Mouse (Mus musculus) midbrain, embryonic 13.5 days (tissue): ENCODE data around the gene Sesn1. TPM values are rescaled to one million over a fixed set of nuclear protein-coding genes. Genes with fewer than 3 reads are reported as not detected.

Experiments used
- ATAC-seq: fragments of 200-750 bp; cut with Nextera tagmentation; 2 replicates; pipeline ENCODE4 v1.8.0; 2017; ENCODE audit warnings: mild to moderate bottlenecking, moderate TSS enrichment, moderate library complexity
- H3K27ac ChIP-seq: fragments of 300-500 bp; sonication (generic); 2 replicates; pipeline ENCODE4 v1.5.1; 2015; ENCODE audit warnings: inconsistent platforms, mild to moderate bottlenecking, moderate library complexity
- H3K27me3 ChIP-seq: fragments of 300-500 bp; sonication (generic); 2 replicates; pipeline ENCODE4 v1.6.1; 2015; ENCODE audit warnings: mild to moderate bottlenecking, inconsistent platforms
- H3K36me3 ChIP-seq: fragments of 300-500 bp; sonication (generic); 2 replicates; pipeline ENCODE4 v1.6.1; 2015; ENCODE audit warnings: mild to moderate bottlenecking, inconsistent platforms
- H3K4me1 ChIP-seq: fragments of 300-500 bp; sonication (generic); replicated peaks from 2 replicates; pipeline ENCODE4 v1.6.1; 2015; ENCODE audit warnings: inconsistent platforms
- H3K4me2 ChIP-seq: fragments of 300-500 bp; sonication (generic); replicated peaks from 2 replicates; pipeline ENCODE4 v1.6.1; 2015; ENCODE audit warnings: moderate library complexity, mild to moderate bottlenecking, inconsistent platforms
- H3K4me3 ChIP-seq: fragments of 300-500 bp; sonication (generic); replicated peaks from 2 replicates; pipeline ENCODE4 v1.5.1; 2015; ENCODE audit warnings: mild to moderate bottlenecking, inconsistent platforms
- H3K9ac ChIP-seq: fragments of 300-500 bp; sonication (generic); replicated peaks from 2 replicates; pipeline ENCODE4 v1.6.1; 2015; ENCODE audit warnings: mild to moderate bottlenecking, inconsistent platforms
- H3K9me3 ChIP-seq: fragments of 300-500 bp; sonication (generic); 2 replicates; pipeline ENCODE4 v1.6.1; 2016; ENCODE audit warnings: mild to moderate bottlenecking, inconsistent platforms
- WGBS: fragments of 180-500 bp; shearing (Covaris S2); methylation state at CpG from one replicate; pipeline ENCODE4 v1.1.7; 2015; 5-methylcytosine and 5-hydroxymethylcytosine counted together
- polyA plus RNA-seq: library from polyadenylated mRNA; unstranded; fragments of >200 nt; fragmentation: Nextera tagmentation; extraction: Ambion mirVana; gene quantifications from 2 replicates; pipeline ENCODE4 v1.2.1, GENCODE M21; 2015

The Sesn1 gene
- polyA plus RNA-seq, 1 experiment from 2014 or later, result 28.9 TPM

DNA sequence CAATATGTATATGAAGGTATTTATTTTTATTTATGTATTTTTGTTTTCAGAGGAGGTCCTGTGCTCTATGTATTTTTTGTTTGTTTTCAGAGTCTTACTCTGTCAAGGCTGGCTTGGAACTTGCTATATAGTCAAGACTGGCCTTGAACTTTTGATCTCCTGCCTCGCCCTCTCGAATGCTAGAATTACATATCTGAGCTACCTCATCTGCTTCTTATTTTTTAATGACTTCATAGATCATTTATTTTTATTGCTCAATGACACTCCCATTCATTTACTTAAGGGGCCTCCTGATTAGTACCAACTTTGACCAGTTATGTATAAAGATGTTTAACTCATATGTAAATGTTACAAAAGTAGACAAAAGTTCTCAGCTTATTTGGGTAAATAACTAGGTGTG, 87.1 kb downstream of the Sesn1 start:
- H3K9ac ChIP-seq, result no peak overlapping the region
- no peaks in the 10 kb centered on the region for H3K9me3 ChIP-seq
- no peaks in the 10 kb centered on the region for H3K27me3 ChIP-seq
- no peak overlapping the region for H3K4me3 ChIP-seq
- peaks cover 24% of the 10 kb centered on the region for H3K36me3 ChIP-seq
- H3K4me2 ChIP-seq, result no peak overlapping the region
- 94% methylated on average over 2 of the region's 2 CpGs for WGBS
- ATAC-seq, result no peak
- no peak overlapping the region for H3K27ac ChIP-seq
- peaks cover 13% of the 10 kb centered on the region for H3K4me1 ChIP-seq

DNA sequence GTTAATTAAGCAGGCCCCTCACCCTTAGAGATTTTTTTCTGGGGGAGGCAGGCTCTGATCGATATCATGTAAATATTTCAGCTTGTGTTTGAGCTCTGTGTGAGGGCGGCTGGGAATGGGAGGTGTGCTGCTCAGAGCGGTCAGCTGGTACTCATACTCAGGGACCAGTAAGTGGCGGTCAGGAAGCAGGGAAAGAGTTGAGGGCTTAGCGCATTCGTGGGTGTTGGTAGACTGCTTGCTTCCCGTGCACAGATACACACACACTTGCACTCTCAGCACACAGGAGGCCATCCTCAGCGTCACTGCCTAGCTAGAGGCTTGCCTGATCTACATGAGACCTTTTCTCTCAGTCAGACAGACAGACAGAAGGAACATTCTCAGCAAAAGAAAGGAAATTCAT, 91.7 kb downstream of the Sesn1 start:
- Histone ChIP-seq H3K4me3 (no peak overlapping the region), H3K36me3 (peaks cover 51% of the 10 kb centered on the region), H3K27me3 (no peaks in the 10 kb centered on the region), H3K4me1 (no peaks in the 10 kb centered on the region), H3K4me2 (no peak overlapping the region), H3K9me3 (no peaks in the 10 kb centered on the region), H3K9ac (no peak overlapping the region), H3K27ac (no peak overlapping the region)
- 90% methylated on average over 8 of the region's 8 CpGs for WGBS
- ATAC-seq, result no peak

DNA sequence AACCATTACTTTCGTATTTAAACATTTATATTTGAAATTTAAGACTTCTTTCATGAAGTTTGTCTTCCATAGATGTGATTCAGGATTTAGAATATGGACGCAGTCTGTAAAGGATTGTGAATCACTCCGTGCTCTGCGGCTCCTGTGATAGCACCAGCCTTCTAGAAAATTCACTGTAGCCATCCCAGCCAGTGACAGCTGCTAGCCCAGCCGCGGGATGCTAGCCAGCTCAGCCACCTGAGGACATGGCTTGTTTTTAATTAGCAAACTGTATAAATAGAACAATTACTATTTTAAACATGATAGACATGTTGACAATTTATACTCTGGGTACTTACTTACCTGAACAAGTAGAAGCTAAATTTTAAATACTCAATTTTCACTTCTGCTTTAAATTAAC, 92.1 kb downstream of the Sesn1 start:
- H3K9ac ChIP-seq, result no peak overlapping the region
- no peak overlapping the region for H3K4me3 ChIP-seq
- H3K36me3 ChIP-seq, result peaks cover 54% of the 10 kb centered on the region
- no peaks in the 10 kb centered on the region for H3K9me3 ChIP-seq
- no peaks in the 10 kb centered on the region for H3K27me3 ChIP-seq
- 94% methylated on average over 6 of the region's 6 CpGs for WGBS
- H3K27ac ChIP-seq, result no peak overlapping the region
- H3K4me1 ChIP-seq, result no peaks in the 10 kb centered on the region
- no peak overlapping the region for H3K4me2 ChIP-seq
- ATAC-seq, result no peak

DNA sequence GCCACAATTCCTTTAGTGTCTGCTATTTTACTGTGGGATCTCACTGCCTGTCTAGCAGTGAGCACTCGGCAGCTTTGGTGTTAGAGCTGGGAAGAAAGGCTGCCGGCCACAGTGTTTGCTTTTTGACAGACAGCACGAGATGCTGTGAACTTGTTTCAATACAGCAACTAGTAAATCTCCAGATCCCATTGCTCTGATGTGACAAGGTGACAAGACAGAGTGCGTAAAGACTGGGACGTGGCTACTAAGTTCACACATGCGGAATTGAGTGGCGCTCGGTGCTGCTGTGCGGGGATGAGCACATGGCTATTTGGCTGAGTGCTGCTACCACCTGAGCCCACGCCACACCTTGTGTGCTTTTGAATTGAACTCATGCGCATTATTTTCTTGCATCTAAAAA, 97.7 kb downstream of the Sesn1 start:
- no peak overlapping the region for H3K4me2 ChIP-seq
- no peak overlapping the region for H3K4me3 ChIP-seq
- H3K9ac ChIP-seq, result no peak overlapping the region
- H3K4me1 ChIP-seq, result peaks cover 5% of the 10 kb centered on the region; the same call in 1 of the 2 replicates
- no peaks in the 10 kb centered on the region for H3K27me3 ChIP-seq
- H3K36me3 ChIP-seq, result peaks cover 53% of the 10 kb centered on the region
- no peak overlapping the region for H3K27ac ChIP-seq
- no peak for ATAC-seq
- WGBS, result 86% methylated on average over 11 of the region's 11 CpGs
- no peaks in the 10 kb centered on the region for H3K9me3 ChIP-seq

DNA sequence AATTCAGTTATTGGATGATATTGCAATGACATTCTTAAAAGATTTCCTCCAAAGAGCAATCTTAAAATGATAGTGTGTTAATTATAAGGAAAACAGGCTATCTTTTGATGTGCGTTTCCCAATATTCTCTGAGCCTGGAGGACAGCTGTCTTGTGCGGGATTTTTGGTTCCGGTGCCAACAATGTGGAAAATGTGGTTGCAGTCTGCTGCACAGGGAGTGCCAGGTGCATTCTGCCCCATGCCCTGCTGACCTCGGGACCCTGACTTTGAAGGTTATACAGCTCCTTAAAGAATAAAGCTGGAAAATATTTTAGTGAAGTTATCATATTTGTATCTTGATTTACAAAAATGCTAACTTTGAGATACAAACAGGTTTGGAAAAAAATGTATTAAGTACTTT, 98.2 kb downstream of the Sesn1 start:
- no peak for ATAC-seq
- 87% methylated on average over 4 of the region's 4 CpGs for WGBS
- H3K9ac ChIP-seq, result no peak overlapping the region
- H3K4me3 ChIP-seq, result no peak overlapping the region
- no peak overlapping the region for H3K27ac ChIP-seq
- no peaks in the 10 kb centered on the region for H3K9me3 ChIP-seq
- peaks cover 48% of the 10 kb centered on the region for H3K36me3 ChIP-seq
- H3K4me2 ChIP-seq, result no peak overlapping the region
- H3K4me1 ChIP-seq, result peaks cover 5% of the 10 kb centered on the region; the same call in 1 of the 2 replicates
- no peaks in the 10 kb centered on the region for H3K27me3 ChIP-seq

DNA sequence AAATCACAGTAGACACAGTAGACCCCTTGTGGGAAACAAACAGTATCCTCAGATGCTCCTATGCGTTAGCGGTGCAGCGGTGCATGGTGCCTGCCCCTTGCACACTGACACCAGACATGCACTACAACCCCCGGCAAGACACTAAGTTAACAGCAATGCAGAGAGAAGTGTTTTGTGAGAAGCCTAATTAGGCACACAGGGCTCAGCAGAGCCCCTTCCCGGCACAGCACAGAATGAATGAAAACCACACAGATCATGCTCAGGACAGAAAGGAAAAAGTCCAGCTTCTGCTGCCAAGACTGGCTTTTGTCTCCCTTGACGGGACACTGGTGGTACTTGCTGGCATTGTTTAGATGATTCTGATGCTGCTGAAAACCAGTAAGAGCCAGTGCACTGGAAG, 99.2 kb downstream of the Sesn1 start:
- Histone ChIP-seq H3K4me2 (no peak overlapping the region), H3K4me3 (no peak overlapping the region), H3K9ac (no peak overlapping the region), H3K27me3 (no peaks in the 10 kb centered on the region), H3K27ac (no peak overlapping the region; the same call in 1 of the 2 replicates), H3K4me1 (peaks cover 5% of the 10 kb centered on the region; the same call in 1 of the 2 replicates), H3K9me3 (no peaks in the 10 kb centered on the region), H3K36me3 (peaks cover 42% of the 10 kb centered on the region)
- WGBS, result 59% methylated on average over 6 of the region's 6 CpGs
- 0 out of 2 replicates have a peak, but pooled peaks have one; percentile 45 for ATAC-seq

DNA sequence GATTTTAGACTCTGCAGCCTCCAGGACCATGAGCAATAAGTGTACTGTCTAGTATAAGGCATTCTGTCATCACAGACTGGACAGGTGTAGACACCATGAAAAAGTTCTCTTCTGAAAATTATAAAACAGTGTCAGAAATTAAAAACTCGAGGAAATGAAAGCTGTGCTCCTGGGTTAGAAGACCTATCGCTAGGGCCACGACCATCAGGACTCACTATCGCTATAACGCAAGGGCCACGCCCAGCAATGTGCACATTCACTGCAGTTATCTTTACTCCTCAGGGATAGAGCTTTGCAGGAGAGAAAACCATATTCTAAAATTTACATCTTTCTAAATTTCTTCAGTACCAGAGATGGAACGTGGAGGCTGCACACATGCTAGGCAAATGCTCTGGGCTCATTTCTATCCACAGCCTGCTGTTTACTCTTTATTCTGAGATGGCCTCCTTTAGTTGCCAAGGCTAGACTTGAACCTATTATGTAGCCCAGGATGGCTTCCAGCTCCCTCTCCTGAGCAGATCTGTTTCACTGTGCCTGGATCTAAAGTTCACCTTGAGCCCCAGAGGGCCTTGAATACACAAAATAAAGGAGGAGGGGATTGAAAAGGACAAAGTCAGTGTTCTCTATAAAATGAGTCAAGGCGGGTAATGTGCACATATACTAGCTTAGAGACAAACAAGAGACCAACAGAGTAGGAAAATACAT, 102.7 kb downstream of the Sesn1 start:
- Histone ChIP-seq H3K4me1 (peaks cover 5% of the 10 kb centered on the region; the same call in 1 of the 2 replicates), H3K9ac (no peak overlapping the region), H3K27ac (no peak overlapping the region), H3K4me2 (no peak overlapping the region), H3K36me3 (peaks cover 12% of the 10 kb centered on the region), H3K27me3 (no peaks in the 10 kb centered on the region), H3K9me3 (no peaks in the 10 kb centered on the region), H3K4me3 (no peak overlapping the region)
- no peak for ATAC-seq
- WGBS, result 92% methylated on average over 8 of the region's 8 CpGs

DNA sequence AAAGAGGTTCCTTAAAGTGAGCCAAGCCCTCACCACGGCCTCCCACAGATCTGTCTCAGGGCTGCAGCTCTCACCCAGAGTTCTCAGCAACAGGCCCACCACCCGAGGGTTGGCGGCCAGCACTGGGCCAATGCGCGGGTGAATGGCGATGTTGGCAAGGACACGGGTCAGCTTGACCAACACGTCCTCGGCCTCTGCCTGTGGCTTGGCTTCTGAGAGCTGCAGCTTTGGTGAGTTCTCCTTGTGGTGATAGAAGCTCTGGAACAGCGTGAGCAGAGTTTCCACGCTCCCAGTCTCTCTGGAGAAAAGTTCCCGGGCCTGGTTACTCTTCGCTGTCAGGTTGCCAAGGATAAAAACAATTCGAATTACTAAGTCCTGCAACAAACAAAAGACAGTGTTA, 117.0 kb downstream of the Sesn1 start:
- no peak for ATAC-seq
- H3K27me3 ChIP-seq, result peaks cover 4% of the 10 kb centered on the region; the same call in 1 of the 2 replicates
- no peak overlapping the region for H3K4me3 ChIP-seq
- H3K27ac ChIP-seq, result no peak overlapping the region
- H3K9me3 ChIP-seq, result no peaks in the 10 kb centered on the region
- WGBS, result 72% methylated on average over 14 of the region's 14 CpGs
- no peak overlapping the region for H3K9ac ChIP-seq
- H3K4me1 ChIP-seq, result peaks cover 9% of the 10 kb centered on the region; the same call in 1 of the 2 replicates
- H3K4me2 ChIP-seq, result no peak overlapping the region
- no peaks in the 10 kb centered on the region for H3K36me3 ChIP-seq

DNA sequence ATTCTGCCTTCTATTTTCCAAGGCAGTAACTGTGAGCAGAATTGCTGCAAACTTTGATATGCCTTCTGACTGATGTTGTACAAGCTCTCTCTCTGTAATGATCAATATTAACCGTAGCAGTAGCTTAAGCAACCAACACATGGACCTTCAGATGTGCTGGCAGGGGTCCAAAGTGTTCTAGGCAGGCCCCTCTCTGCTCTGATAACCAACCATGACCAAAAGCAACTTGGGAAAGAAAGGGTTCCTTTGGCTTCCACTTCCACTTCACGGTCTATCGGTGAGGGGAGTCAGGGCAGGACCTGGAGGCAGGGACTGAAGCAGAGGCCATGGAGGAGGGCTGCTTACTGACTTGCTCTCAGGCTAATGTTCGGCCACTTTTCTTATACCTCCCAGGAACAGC, 121.2 kb downstream of the Sesn1 start:
- Histone ChIP-seq H3K4me2 (no peak overlapping the region), H3K4me3 (no peak overlapping the region), H3K36me3 (no peaks in the 10 kb centered on the region), H3K27ac (no peak overlapping the region), H3K27me3 (peaks cover 4% of the 10 kb centered on the region; the same call in 1 of the 2 replicates), H3K9ac (no peak overlapping the region), H3K4me1 (peaks cover 33% of the 10 kb centered on the region), H3K9me3 (no peaks in the 10 kb centered on the region)
- WGBS, result 61% methylated on average over 4 of the region's 4 CpGs
- no peak for ATAC-seq

DNA sequence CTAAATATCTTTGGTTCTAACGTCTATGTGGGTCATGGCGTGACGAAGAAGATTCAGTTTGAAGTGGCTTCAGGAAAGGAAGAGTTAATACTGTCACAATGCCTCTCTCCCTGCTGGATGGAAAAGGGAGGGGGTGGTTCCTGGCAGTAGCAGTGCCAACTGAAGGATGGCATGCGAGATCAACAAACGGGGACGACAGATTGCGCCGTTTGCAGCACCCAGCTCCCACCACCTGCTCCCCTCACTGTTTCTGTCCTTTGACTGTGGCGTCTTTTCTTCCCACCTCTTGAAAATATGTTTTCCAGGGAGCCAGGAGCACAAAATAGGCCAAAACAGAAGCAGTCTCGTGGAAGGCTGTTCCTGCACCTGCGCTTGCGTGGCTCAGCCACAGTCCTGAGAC, 122.2 kb downstream of the Sesn1 start:
- Histone ChIP-seq H3K4me3 (no peak overlapping the region), H3K4me1 (peaks cover 37% of the 10 kb centered on the region), H3K9ac (no peak overlapping the region), H3K9me3 (no peaks in the 10 kb centered on the region), H3K27me3 (peaks cover 4% of the 10 kb centered on the region; the same call in 1 of the 2 replicates), H3K27ac (peak overlapping the region; percentile 35; the same call in 1 of the 2 replicates), H3K36me3 (no peaks in the 10 kb centered on the region), H3K4me2 (peak overlapping the region; percentile 22; the same call in 1 of the 2 replicates)
- ATAC-seq, result no peak
- 75% methylated on average over 12 of the region's 12 CpGs for WGBS

DNA sequence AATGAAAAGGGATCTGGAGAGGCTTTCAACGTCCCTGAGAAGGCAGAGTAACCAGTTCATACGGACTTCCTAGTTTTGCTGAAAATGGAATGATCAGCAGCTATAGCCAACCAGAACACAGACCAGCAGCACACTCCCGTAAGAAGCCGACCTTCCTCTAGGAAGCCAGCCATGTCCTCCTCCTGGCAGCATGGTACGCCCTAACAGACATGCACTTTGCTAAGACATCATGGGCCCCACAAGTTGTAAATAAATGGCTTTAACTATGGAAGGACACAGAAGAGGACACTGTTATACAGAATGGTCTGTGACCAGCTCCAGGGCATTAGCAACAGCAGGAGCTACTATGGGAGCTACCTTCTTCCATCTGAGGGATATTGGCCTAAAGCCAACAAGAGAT, 123.2 kb downstream of the Sesn1 start:
- ATAC-seq, result no peak
- H3K36me3 ChIP-seq, result no peaks in the 10 kb centered on the region
- no peak overlapping the region for H3K27ac ChIP-seq
- 92% methylated on average over 5 of the region's 5 CpGs for WGBS
- no peaks in the 10 kb centered on the region for H3K9me3 ChIP-seq
- H3K27me3 ChIP-seq, result peaks cover 4% of the 10 kb centered on the region; the same call in 1 of the 2 replicates
- H3K4me3 ChIP-seq, result no peak overlapping the region
- no peak overlapping the region for H3K4me2 ChIP-seq
- peaks cover 36% of the 10 kb centered on the region for H3K4me1 ChIP-seq
- no peak overlapping the region for H3K9ac ChIP-seq

DNA sequence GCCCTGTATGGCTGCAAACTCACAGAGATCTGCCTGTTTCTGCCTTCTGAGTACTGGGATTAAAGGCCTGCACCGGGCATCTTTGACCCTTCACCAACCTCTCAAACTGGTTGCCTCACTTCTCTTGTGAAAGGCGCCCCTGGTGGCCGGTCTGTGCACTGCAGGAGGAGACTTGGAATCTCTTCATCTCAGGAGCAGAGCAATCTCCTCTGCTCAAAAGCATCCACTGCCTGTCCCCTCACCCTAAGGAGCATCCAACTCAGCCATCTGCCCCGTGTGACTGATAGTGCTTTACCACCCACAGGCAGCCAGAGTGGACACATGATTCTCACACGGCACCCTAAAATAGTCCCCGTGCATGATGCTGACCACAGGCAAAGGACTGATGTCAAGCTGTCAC, 123.8 kb downstream of the Sesn1 start:
- Histone ChIP-seq H3K27me3 (peaks cover 3% of the 10 kb centered on the region; the same call in 1 of the 2 replicates), H3K9me3 (no peaks in the 10 kb centered on the region), H3K36me3 (no peaks in the 10 kb centered on the region), H3K4me3 (no peak overlapping the region), H3K27ac (no peak overlapping the region), H3K4me1 (peaks cover 36% of the 10 kb centered on the region), H3K4me2 (no peak overlapping the region), H3K9ac (no peak overlapping the region)
- WGBS, result 77% methylated on average over 6 of the region's 6 CpGs
- no peak for ATAC-seq
